Mouse (Mus musculus): ENCODE measurements at regions not wholly inside any gene's neighbourhood (a gene's known extent, or its start where the extent isn't known, plus 50 kb on each side); places are given as distances from the start of the nearest gene placed in this dataset.
A peak's percentile ranks its signal among the peaks of the same experiment; 100 is the strongest.

DNA sequence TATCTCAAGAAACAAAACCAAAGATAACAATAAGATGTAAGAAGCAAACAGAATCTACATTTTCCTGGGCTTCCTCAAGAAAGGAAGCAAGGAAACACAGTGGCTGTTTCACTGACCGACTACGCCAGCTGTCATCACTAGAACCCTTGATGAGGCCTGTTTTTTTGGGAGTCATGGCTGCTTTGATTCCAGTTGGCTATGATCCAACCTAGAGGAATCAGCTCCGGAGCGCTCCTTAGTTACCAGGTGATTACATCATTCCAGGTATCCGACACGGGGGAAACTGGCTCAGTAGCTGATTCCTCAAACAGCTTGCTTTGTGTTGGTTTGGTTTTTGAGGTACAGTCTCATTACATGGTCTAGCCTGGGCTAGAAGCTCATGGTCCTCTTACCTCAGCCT lies 84.1 kb upstream of the Galnt15 start:
- DNase-seq (ENCODE audit: low spot score in 2 of 2) = no peak

DNA sequence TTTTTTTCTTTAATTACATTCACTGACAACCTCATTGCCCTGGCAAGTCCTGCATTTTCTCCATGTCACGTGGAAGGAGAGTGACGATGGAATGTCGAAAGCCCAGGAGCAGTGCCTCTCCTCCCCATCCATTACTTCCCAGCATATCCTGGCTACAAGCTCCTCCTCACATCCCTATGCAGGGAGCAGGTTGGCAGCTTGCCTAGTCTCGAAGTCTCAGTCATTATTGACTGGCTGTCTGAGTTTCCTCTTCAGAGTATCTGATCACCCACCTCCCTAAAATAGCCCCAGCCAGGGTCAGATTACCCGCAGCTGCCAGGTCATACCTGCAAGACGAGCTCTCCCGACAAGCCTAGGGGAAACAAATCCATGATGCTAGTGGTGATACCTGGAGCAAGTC lies 83.7 kb upstream of the Galnt15 start:
- no peak for DNase-seq (ENCODE audit: low spot score in 2 of 2)

DNA sequence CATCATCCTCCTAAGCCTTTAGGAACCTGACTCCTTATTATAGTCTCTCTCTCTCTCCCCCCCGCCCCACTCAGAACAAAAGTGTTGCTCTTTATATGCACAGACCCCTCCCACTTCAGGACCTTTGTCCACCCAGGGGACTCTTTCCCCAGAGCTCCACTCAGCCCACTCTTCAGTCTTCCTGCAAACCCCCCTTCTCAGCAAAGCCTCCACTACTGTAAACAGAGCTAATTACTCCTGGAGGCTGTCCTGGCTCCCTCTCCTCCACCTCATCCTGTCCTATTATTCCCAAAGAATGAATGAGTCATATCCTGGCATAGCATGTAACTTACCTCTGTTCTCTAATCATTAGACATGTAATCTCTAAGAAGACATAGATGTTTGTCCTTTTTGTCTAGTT lies 82.8 kb upstream of the Galnt15 start:
- no peak for DNase-seq (ENCODE audit: low spot score in 2 of 2)

DNA sequence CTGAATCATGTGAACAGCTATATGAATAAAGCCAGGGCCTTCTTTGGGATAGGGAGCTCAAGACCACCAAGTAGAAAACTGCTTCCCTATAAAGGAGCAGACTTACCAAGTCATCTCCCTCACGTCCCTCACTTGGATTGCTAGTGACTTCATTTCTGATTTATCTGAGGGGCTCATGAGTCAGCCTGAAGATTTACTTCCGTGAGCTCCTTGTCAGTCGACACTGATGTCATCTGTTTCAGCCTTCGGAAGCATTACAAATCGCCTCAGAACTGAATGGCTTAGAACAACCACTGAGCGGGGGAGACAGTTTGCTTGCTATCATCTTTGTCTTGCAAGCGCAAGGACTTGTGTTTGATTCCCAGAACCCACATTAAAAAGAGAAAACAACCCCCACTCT lies 81.5 kb upstream of the Galnt15 start:
- DNase-seq (ENCODE audit: low spot score in 2 of 2) = no peak

DNA sequence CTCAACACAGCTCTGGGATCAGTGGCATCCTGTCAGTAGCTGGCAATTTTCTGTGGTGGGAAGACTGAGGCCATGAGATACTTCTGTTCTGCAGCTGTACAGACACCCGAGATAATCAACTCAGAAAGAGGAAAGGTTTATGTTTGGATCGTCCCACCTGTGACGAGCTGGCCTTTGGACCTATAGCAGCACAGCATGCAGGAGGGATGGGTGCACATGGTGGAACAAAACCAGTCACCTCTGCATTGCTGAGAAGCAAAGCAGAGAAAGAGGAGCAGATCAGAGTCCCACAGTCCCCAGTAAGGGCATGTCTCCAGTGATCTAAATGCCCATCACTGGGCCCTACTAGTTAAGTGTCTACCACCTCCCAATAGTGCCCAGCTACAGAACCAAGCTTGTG lies 76.9 kb upstream of the Galnt15 start:
- no peak for DNase-seq (ENCODE audit: low spot score in 2 of 2)

DNA sequence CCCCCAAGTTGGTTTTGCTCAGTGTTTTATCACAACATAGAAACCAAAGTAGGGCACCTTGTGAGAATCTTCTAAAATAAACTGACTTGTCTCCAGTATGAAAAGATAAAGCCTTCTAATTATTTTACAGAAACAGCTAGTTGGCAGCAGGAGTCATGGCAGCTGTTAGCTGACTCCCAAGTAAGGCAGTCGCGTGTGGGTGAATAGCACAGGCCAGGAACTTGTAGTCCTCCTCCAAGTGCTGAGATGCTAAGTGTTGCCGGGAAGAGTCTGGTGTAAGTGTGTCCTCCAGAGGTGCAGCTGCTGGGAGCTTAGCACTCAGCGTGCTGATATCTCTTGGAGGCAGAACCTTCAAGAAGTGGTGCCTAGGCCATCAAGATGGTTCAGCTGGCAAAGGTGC lies 75.0 kb upstream of the Galnt15 start:
- peak; percentile 26 to 67 for DNase-seq (ENCODE audit: low spot score in 2 of 2)

DNA sequence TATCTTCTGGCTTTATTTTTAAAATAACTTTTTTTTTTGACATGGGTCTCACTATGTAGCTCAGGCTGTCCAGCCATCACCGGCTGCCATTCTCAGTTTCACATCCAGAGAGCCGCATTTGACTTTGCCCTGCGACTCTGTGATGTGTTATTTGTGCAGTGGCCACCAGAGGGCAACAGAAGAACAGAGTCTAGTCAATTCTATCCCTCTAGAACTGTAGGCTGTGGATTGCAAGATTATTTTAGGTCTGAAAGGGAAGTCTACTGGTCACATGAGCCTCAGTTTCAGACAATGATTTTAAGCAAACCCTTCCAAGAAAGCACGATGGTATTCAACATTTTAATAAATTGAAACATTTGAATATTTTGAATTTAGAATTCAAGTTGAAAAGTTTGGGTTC lies 73.8 kb upstream of the Galnt15 start:
- DNase-seq (ENCODE audit: low spot score in 2 of 2) = peak; percentile 89 to 93

DNA sequence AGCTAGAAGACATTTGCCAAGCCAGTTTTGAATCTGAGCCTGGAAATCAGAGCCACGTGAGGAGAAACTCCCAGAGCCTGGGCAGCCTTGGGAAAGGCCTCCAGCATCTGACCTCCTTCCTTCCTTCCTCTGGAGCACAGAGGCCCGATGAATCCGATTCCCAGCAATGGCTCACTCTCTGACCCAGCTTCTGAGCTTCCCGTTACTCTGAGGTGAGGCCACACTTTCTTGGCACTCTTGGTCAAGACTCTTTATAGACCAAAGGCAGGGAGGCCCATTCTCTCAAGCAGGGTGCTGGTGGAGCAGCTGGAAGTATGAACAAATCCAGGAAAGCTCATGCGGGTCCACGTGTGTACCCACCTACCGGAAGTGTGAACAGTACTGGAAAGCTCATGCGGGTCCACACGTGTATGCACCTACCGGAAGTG lies 71.6 kb upstream of the Galnt15 start:
- no peak for DNase-seq (ENCODE audit: low spot score in 2 of 2)

DNA sequence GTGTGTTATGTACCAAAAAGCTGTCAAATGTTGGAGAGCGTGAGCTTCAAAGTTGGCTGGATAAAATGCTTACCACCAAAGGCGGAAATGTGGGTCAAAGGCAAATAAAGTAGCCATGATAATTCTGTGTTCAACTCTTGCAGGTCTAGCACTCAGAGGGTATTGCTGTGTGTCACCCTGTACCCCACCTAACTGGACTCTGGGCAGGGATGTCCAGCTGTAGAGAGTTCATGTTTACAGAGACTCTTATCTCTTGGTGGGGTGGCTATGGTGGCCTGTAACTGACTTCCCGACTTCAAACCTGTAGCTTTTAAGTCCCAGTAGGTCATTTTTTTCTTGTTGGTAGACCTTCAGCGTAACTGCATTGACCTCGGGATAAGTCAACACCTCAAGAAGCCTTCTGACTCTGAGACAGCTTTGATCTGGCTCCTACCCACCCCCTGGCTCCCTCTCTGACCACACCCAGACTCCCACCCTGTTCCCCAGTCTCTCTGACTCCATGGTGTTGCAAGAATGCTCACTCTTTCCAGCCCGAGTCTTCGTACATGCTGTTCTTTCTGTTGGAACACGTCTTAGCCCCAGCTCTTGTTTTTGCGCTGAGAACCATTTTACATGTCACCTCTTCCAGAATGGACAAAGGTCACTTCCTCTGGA lies 68.5 kb upstream of the Galnt15 start:
- DNase-seq (ENCODE audit: low spot score in 2 of 2) = no peak

DNA sequence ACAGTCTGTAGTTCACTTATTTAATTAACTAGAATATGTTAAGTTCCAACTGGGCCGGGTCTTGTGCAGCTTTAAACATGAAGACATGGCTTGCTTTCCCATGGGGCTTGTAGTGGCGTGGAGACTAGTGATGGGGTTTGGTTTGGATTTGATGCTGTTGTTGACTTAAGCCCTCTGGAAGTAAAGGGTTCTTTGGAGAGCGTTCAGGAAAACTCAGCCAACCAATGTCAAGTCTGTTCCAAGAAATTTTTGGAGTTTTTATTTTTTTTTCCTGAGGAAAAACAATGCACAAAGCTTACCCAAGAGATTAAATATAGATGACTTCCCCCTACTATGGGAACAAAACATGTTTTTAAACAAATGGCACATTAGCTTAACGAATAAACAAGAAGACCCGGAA lies 67.3 kb upstream of the Galnt15 start:
- no peak for DNase-seq (ENCODE audit: low spot score in 2 of 2)

DNA sequence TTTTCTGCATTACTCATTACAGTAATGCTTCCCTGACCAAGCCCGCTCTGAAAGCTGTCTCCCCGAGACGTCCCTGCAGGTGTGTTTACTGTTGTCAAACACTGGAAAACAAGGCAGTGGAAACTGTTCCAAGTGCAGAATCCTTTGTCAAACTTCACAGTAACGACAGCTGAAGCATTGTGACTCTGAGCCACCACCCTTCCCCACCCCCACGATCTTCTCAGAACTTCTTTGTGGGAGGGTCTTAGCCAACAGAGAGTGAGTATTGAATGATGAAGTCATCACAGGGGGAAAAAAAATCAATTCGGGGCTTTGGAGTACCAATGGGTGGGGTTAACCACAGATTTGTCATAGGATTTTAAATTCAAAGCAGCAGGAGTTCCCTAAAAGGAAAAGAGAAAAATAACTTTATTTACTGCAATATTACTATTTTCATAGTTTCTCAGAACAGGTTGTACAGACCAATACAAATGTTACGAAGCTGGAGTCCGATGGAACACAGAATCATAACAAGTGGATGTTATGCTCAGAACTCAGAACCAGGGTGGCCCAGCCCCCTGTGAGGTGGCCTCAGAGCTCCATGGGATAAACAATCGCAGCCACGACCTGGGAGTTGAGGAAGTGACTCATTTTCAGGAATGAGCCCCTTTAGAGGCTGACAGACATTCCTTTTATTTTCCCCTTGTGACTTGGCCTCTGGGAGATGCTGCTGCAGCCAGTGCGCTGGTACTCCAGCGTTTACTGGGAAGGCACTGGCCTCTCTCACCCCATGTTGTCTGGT lies 65.5 kb upstream of the Galnt15 start:
- no peak for DNase-seq (ENCODE audit: low spot score in 2 of 2)

DNA sequence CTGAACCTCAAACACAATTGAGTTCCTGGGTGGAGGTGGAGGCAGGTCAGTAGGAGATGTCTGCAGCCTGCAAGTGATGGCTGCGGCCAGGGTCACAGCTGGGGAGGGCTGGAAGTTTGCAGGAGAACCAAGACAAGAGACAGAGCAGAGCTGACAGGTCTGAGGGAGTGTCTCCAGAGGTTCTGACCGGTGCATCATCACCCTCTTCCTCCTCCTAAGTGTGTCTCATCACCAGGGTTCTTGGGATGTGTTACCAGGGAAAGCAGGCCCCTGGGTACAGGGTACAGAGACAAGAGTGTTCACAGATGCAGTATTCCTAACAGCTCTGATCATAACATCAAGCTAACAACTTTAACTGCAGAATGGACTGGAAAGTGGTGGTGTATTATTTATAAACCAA lies 64.7 kb upstream of the Galnt15 start:
- DNase-seq (ENCODE audit: low spot score in 2 of 2) = no peak

DNA sequence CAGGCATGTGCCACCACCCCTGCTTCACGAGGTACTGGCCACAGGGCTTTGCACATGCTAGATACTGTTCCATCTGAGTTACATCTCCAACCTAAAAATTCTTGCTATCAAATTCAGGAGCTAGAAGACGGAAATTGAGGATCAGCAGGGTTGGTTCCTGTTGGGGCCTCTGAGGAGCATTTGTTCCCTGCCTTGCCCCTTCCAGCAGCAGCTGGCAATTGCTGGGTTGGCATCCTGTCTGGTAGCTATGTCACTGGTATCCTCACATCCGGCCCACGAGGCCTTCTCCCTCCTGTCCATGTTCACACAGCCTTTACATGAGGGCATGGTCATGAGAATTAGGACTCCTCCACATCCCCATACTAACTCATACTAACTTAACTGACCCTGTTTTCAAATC lies 64.0 kb upstream of the Galnt15 start:
- DNase-seq (ENCODE audit: low spot score in 2 of 2) = no peak

DNA sequence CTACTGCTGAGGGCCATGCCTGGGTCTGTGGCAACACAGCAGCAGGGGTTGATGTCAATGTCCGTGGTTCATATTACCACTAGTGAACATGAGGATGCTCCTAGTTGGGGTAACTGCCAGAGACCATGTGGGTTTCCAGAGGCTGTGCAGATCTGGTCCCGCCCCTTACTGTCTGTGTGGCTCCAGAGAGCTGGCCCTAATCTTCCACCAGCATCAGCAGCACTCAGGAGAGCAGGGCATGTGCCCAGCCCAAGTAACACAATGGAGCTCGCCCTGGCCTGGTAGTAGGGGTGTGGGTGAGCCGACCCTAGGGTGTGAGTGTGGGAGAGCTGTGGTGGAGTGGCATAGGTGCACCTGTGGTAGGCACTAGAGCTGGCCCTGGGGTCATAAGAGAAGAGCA lies 59.3 kb upstream of the Galnt15 start:
- no peak for DNase-seq (ENCODE audit: low spot score in 2 of 2)

DNA sequence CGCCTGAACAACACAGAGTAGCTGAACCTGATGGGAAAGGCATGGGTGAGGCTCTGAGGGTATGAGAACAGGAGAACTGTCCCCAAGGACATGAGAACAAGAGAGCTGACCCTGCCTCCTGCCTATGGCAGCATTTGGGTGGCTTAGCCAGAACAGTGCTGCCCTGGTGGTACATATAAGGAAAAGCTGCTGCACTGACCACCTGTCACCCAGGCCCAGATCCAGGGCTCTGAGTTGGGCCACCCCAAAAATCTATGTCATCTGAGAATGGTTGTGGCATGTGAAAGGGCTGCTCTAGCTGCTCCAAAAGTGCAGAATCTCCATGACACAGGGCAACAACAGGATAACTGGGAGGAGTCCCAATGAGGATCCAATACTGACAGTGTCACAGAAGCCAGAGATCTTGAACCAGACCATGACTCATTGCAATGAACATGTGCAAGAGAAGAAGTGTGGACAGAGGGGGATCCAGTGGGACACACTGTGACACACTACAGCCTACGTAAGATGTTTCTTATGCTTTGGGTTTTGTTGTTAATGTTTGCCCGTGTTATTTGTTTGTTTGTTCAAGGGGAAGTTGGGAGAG lies 58.5 kb upstream of the Galnt15 start:
- DNase-seq (ENCODE audit: low spot score in 2 of 2) = no peak

DNA sequence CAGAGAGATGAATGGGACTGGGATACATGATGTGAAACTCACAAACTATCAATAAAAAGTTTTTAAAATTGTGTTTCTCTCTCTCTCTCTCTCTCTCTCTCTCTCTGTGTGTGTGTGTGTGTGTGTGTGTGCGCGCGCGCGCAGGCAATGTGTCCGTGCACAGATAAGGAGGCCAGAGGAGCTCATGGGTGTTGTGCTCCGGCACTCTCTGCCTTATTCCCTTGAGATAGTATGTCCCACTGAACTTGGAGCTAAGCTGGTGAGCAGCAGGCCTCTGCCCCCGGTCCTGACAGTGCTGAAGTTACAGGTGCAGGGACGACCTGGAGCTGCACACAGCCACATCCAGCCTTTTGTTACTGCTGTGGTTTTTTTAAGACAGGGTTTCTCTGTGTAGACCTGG lies 57.9 kb upstream of the Galnt15 start:
- no peak for DNase-seq (ENCODE audit: low spot score in 2 of 2)

DNA sequence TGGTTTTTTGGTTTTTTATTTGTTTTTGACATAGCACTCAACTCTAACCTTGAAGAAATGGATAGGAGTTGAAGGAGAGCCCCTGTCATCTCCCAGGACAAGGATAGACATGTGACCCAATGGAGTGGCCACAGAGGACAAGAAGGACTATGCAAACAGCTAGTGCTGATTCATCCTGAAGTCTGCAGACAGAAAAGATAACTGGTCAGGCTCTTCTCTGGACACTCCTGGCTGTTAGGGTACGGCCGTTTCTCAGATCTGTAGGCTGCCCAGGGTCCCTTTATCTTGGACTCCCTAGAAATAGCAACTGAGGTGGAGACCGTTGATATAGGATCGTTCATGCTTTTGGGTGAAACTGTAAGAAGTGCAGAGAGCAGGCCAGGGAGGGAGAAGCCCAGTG lies 55.1 kb upstream of the Galnt15 start:
- no peak for DNase-seq (ENCODE audit: low spot score in 2 of 2)

DNA sequence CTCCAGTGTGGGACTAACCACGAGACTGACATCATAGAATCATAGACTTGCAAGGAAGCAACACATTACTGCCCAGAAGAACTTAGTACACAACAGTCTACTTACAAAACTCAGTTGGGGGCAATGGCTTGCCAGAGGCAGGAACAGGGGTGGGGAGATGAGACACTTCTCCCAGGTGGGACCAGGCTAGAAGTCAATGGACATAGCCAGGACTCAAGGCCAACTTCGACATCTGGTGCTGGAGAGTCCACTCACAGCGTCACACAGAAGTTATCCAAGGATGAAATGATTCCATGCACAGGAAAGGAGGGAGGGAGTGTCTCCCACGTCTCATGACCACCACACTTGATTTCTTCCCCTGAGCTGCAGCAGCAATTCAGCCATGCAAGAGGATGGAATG lies 50.6 kb upstream of the Galnt15 start:
- DNase-seq (ENCODE audit: low spot score in 2 of 2) = no peak

DNA sequence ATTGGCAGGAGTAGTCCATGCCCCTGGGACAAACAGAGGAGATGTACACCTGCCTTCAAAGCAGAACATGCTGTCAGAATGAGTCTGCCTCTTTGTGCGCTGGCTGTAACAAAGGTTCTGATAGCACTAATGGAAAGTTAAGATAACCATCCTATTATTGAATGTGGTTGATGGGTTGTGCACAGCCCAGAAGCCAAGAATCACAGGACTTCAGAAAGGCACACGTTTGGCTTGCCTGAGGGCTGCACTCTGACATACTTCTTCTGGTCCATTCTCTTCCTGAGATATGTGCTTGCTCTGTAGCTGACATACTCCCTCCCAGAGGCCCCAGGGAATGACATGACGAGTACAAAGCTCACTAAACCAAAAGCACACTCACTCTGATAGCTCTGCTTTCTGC lies 50.1 kb upstream of the Galnt15 start:
- DNase-seq (ENCODE audit: low spot score in 2 of 2) = no peak

Measured in left cerebral cortex, adult 18-20 months (tissue).